Mouse (Mus musculus): Measurements from ENCODE around the gene Il1f9. TPM values are rescaled to one million over a fixed set of nuclear protein-coding genes. Genes with fewer than 3 reads are reported as not detected.

Gene Il1f9
- polyA plus RNA-seq, 1 experiment, result not detected

DNA sequence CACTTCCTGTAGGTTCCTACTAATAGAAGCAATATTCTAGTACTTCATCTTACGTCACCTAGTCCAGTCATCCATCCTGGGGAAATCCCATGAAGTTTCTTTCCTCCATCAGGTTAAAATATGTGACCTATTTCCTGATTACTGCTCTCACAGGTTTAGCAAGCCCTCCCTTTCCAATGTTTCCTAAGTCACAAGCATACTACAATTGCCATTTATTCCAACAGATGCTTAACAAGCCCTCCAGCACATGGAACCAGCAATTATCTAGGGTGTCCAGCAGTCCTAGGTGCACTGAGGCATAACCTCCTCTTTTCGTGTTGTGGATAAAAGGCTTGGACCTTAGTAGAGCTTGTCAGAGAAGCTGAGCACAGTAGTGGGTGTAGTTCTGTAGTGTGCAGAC lies 28.8 kb downstream of the Il1f9 start, which contains the start of gene Il1f6:
Il1f6 (plus strand) TSS at position 301 of the 400 bp plus-strand sequence.
- Histone ChIP-seq H3K79me2 (ENCODE audit: control insufficient read depth, insufficient read depth) (no peaks in the 10 kb centered on the region), H3K4me2 (ENCODE audit: low read depth) (no peak within 1 kb of the TSS), H3K27me3 (ENCODE audit: control insufficient read depth, insufficient read depth, insufficient read length) (no peaks in the 10 kb centered on the region), H3K36me3 (ENCODE audit: control insufficient read depth, insufficient read depth) (no peaks in the 10 kb centered on the region), H3K4me3 (no peak within 1 kb of the TSS), H3ac (ENCODE audit: control insufficient read depth, insufficient read length) (no peak within 1 kb of the TSS)
- TF ChIP-seq POLR2AphosphoS2 (IDR thresholded peaks at IDR 0.05; ENCODE audit: insufficient read length, low read depth), result no peak
- TF ChIP-seq TCF3 (IDR thresholded peaks at IDR 0.05; ENCODE audit: insufficient read length, low read depth), result no peak
- no peak for TF ChIP-seq REST (IDR thresholded peaks at IDR 0.05; ENCODE audit: insufficient read depth, insufficient read length)
- TF ChIP-seq MAX (IDR thresholded peaks at IDR 0.05; ENCODE audit: low read depth), result no peak
- no peak for TF ChIP-seq MYOG (IDR thresholded peaks at IDR 0.05; ENCODE audit: control insufficient read depth in 1 of 3, insufficient read depth in 1 of 3, insufficient read length in 2 of 3, low read depth in 2 of 3)
- no peak for TF ChIP-seq CEBPB (IDR thresholded peaks at IDR 0.05; ENCODE audit: insufficient read depth, poor library complexity, severe bottlenecking)
- TF ChIP-seq TCF12 (IDR thresholded peaks at IDR 0.05; ENCODE audit: insufficient read depth, poor library complexity, severe bottlenecking), result no peak
- TF ChIP-seq POLR2A (IDR thresholded peaks at IDR 0.05; ENCODE audit: insufficient read length, low read depth), result no peak
- TF ChIP-seq USF1 (IDR thresholded peaks at IDR 0.05; ENCODE audit: low read depth), result no peak
- no peak for TF ChIP-seq MYOD1 (IDR thresholded peaks at IDR 0.05; ENCODE audit: control insufficient read depth in 1 of 3, insufficient read length in 2 of 3, low read depth in 2 of 3)
- no peak for TF ChIP-seq E2F4 (IDR thresholded peaks at IDR 0.05; ENCODE audit: insufficient read depth)
- TF ChIP-seq SRF (IDR thresholded peaks at IDR 0.05; ENCODE audit: control insufficient read depth, insufficient read length, low read depth), result no peak

- no peaks in the 10 kb centered on the region for H3K79me2 ChIP-seq (ENCODE audit: control insufficient read depth, insufficient read depth)
Measured at GRCm38 (mm10) chr2:24227191-24227590, 40.9 kb downstream of the Il1f9 start.

More at GRCm38 (mm10) chr2:24227191-24227590, 40.9 kb downstream of the Il1f9 start:
- no peak for TF ChIP-seq POLR2A (IDR thresholded peaks at IDR 0.05; ENCODE audit: insufficient read length, low read depth)
- no peak for TF ChIP-seq REST (IDR thresholded peaks at IDR 0.05; ENCODE audit: insufficient read depth, insufficient read length)
- TF ChIP-seq TCF3 (IDR thresholded peaks at IDR 0.05; ENCODE audit: insufficient read length, low read depth), result no peak
- no peak for TF ChIP-seq E2F4 (IDR thresholded peaks at IDR 0.05; ENCODE audit: insufficient read depth)
- H3K4me3 ChIP-seq, result no peak overlapping the region
- H3ac ChIP-seq (ENCODE audit: control insufficient read depth, insufficient read length), result no peak overlapping the region
- no peaks in the 10 kb centered on the region for H3K36me3 ChIP-seq (ENCODE audit: control insufficient read depth, insufficient read depth)
- no peaks in the 10 kb centered on the region for H3K27me3 ChIP-seq (ENCODE audit: control insufficient read depth, insufficient read depth, insufficient read length)
- H3K4me2 ChIP-seq (ENCODE audit: low read depth), result no peak overlapping the region

Other genes starting within 250 kb of the Il1f9 start
- not detected for gene Hnmt, start 137.1 kb upstream of the Il1f9 start, polyA plus RNA-seq (2012; fragmentation: generic; extraction: Trizol)
- gene Tbpl2, start 89.9 kb upstream of the Il1f9 start, polyA plus RNA-seq (2012; fragmentation: generic; extraction: Trizol), result not detected
- gene Il1f8, start 33.3 kb upstream of the Il1f9 start, polyA plus RNA-seq (2012; fragmentation: generic; extraction: Trizol), result not detected
- gene Il1f6, start 28.9 kb downstream of the Il1f9 start, polyA plus RNA-seq (2012; fragmentation: generic; extraction: Trizol), result not detected
- not detected for gene Il1f5, start 90.5 kb downstream of the Il1f9 start, polyA plus RNA-seq (2012; fragmentation: generic; extraction: Trizol)
- not detected for gene Il1f10, start 104.7 kb downstream of the Il1f9 start, polyA plus RNA-seq (2012; fragmentation: generic; extraction: Trizol)
- 0.41 TPM for gene Il1rn, start 150.4 kb downstream of the Il1f9 start, polyA plus RNA-seq (2012; fragmentation: generic; extraction: Trizol)
- not detected for gene Psd4, start 181.1 kb downstream of the Il1f9 start, polyA plus RNA-seq (2012; fragmentation: generic; extraction: Trizol)